Mouse (Mus musculus) lung, embryonic 14.5 days (tissue): ENCODE results near the gene Acsl4. TPM values are rescaled to one million over a fixed set of nuclear protein-coding genes. Genes with fewer than 3 reads are reported as not detected.
A peak's percentile ranks its signal among the peaks of the same experiment; 100 is the strongest.

Experiments used
- ATAC-seq: fragments of 200-750 bp; cut with Nextera tagmentation; 2 replicates; pipeline ENCODE4 v1.8.0; 2017; ENCODE audit warnings: mild to moderate bottlenecking, moderate TSS enrichment, moderate library complexity; ENCODE audit not compliant: insufficient read depth
- DNase-seq: peaks from one replicate; pipeline ENCODE4 v3.0.0-alpha.2; 2015
- H3K27ac ChIP-seq: fragments of 300-500 bp; sonication (generic); 2 replicates; pipeline ENCODE4 v1.5.1; 2014; ENCODE audit warnings: low read depth, mild to moderate bottlenecking, moderate library complexity
- H3K27me3 ChIP-seq: fragments of 300-500 bp; sonication (generic); 2 replicates; pipeline ENCODE4 v1.6.1; 2014; ENCODE audit warnings: low read length, control low read depth; ENCODE audit not compliant: insufficient read depth
- H3K36me3 ChIP-seq: fragments of 300-500 bp; sonication (generic); 2 replicates; pipeline ENCODE4 v1.6.1; 2014; ENCODE audit warnings: control low read depth; ENCODE audit not compliant: insufficient read depth
- H3K4me1 ChIP-seq: fragments of 300-500 bp; sonication (generic); 2 replicates; pipeline ENCODE4 v1.6.1; 2014; ENCODE audit warnings: antibody characterized with exemption, control low read depth; ENCODE audit not compliant: insufficient read depth
- H3K4me2 ChIP-seq: fragments of 300-500 bp; sonication (generic); 2 replicates; pipeline ENCODE4 v1.6.1; 2014; ENCODE audit warnings: mild to moderate bottlenecking
- H3K4me3 ChIP-seq: fragments of 300-500 bp; sonication (generic); 2 replicates; pipeline ENCODE4 v1.5.1; 2014; ENCODE audit warnings: low read depth, low read length
- H3K9ac ChIP-seq: fragments of 300-500 bp; sonication (generic); 2 replicates; pipeline ENCODE4 v1.6.1; 2014
- H3K9me3 ChIP-seq: fragments of 300-500 bp; sonication (generic); 2 replicates; pipeline ENCODE4 v1.6.1; 2016; ENCODE audit warnings: low read depth, low read length, control low read depth
- CTCF ChIP-seq: IDR thresholded peaks from 2 replicates; pipeline ENCODE4 v1.5.1; 2016; ENCODE audit warnings: antibody characterized with exemption, low read depth
- WGBS: fragments of 180-500 bp; shearing (Covaris S2); extraction: QIAGEN DNeasy Blood & Tissue Kit; methylation state at CpG from one replicate; pipeline ENCODE4 v1.1.7; 2014; 5-methylcytosine and 5-hydroxymethylcytosine counted together
- polyA plus RNA-seq: library from polyadenylated mRNA; unstranded; fragments of >200 nt; fragmentation: Nextera tagmentation; extraction: Ambion mirVana; gene quantifications from 2 replicates; pipeline ENCODE4 v1.2.1, GENCODE M21; 2014

The Acsl4 gene
- polyA plus RNA-seq, 1 experiment from 2014 or later: 20.0 TPM

DNA sequence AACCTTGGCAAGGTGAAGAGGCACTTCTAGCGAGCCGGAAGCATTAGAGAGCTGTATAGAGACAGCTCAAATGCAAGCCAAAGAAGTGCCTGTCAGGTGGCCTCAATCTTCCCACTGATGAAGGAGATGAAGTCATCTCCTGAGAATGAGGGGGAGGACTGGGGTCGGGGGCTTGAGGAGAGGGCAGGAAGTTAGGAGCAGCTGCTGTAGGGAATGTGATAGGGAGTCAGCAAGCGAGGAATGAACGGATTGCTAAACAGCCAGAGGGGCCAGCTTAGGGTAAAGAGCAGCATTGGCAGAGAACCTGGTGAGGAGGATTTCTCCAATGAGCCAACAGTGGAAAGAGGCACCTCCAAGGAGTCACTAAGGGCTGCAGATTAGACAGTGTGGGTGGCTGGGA, 104.4 kb downstream of the Acsl4 start:
- ATAC-seq: peak; percentile 63; the same call in 1 of the 2 replicates
- peak; percentile 13 for DNase-seq

DNA sequence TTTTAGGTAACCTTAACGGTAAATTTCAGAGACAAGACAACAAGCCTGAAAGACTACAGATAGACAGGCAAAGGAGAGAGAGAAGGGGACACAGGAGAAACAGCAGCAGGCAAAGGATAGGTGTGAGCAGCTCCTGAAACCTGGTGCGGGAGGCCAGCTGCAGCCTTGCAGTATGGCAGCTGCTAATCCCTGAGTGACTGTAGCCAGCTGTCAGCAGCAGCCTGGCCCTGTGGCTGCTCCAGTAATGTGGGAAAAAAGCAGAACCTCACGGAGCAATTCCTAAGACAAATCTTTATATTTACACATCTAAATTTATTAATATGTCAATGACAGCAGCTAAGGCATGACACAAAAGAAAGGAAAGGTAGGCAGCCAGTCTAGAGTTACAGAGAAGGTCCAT, 113.8 kb downstream of the Acsl4 start:
- Histone ChIP-seq H3K27me3 (no peaks in the 10 kb centered on the region), H3K9me3 (no peaks in the 10 kb centered on the region), H3K4me3 (no peak overlapping the region), H3K4me2 (no peak overlapping the region), H3K9ac (no peak overlapping the region), H3K36me3 (no peaks in the 10 kb centered on the region), H3K27ac (no peak overlapping the region), H3K4me1 (no peaks in the 10 kb centered on the region)
- WGBS: 17% methylated on average over 3 of the region's 3 CpGs
- ATAC-seq (no peak), DNase-seq (peak; percentile 6)
- no peak for TF ChIP-seq CTCF

More for the DNA sequence above, 104.4 kb downstream of the Acsl4 start:
- Histone ChIP-seq H3K4me2 (no peak overlapping the region), H3K36me3 (no peaks in the 10 kb centered on the region), H3K27me3 (0 out of 2 replicates have a peak, but pooled peaks cover 4% of the 10 kb centered on the region), H3K4me1 (no peaks in the 10 kb centered on the region), H3K9me3 (no peaks in the 10 kb centered on the region), H3K4me3 (no peak overlapping the region), H3K9ac (no peak overlapping the region), H3K27ac (no peak overlapping the region)
- WGBS: 27% methylated on average over 5 of the region's 5 CpGs
- TF ChIP-seq CTCF: no peak

- ATAC-seq (no peak), DNase-seq (no peak)
- H3K4me1 ChIP-seq: no peaks in the 10 kb centered on the region
- H3K4me3 ChIP-seq: no peak overlapping the region
- no peaks in the 10 kb centered on the region for H3K9me3 ChIP-seq
- H3K27me3 ChIP-seq: no peaks in the 10 kb centered on the region
- TF ChIP-seq CTCF: no peak
- H3K9ac ChIP-seq: no peak overlapping the region
- no peak overlapping the region for H3K27ac ChIP-seq
- no peak overlapping the region for H3K4me2 ChIP-seq
- no peaks in the 10 kb centered on the region for H3K36me3 ChIP-seq
- WGBS: 37% methylated on average over 3 of the region's 3 CpGs
Measured at GRCm38 (mm10) chrX:142276031-142276430, 114.3 kb downstream of the Acsl4 start.

Other genes starting within 250 kb of the Acsl4 start
- 0.04 and 0.09 TPM in 2 replicates for gene Gucy2f, start 193.6 kb downstream of the Acsl4 start, polyA plus RNA-seq
- gene Nxt2, start 163.8 kb downstream of the Acsl4 start, polyA plus RNA-seq: 21.6 and 22.1 TPM in 2 replicates
- gene Kcne1l, start 84.2 kb downstream of the Acsl4 start, polyA plus RNA-seq: 29.4 and 29.6 TPM in 2 replicates